Mouse (Mus musculus): ENCODE results near the gene Fgf2. TPM values are rescaled to one million over a fixed set of nuclear protein-coding genes. Genes with fewer than 3 reads are reported as not detected.

Fgf2 gene
- 1 to 10 TPM; 5.5 to 8.1 (median 6.7) TPM for total RNA-seq (2022)

- peak; percentile 19 to 35 for DNase-seq (ENCODE audit: low spot score in 2 of 2)
Observed at GRCm38 (mm10) chr3:37348221-37349165, at the start of gene Fgf2. Gene Fgf2 (plus strand): TSS chr3:37348346.

- DNase-seq (ENCODE audit: low spot score in 2 of 2), result no peak
Observed at GRCm38 (mm10) chr3:37299470-37299869, 48.7 kb upstream of the Fgf2 start.

- peak in 1 of 2 experiments; percentile 9 for DNase-seq (ENCODE audit: low spot score in 2 of 2)
Observed at GRCm38 (mm10) chr3:37302685-37303084, 45.5 kb upstream of the Fgf2 start.

GRCm38 (mm10) chr3:37303392-37304139, 44.6 kb upstream of the Fgf2 start:
- no peak for DNase-seq (ENCODE audit: low spot score in 2 of 2)

GRCm38 (mm10) chr3:37311897-37312369, 36.2 kb upstream of the Fgf2 start:
- DNase-seq (ENCODE audit: low spot score in 2 of 2), result no peak

GRCm38 (mm10) chr3:37312370-37312941, 35.7 kb upstream of the Fgf2 start, which contains the start of the genes Bbs12 and Cetn4:
Gene Bbs12 (plus strand): TSS chr3:37312554.
Gene Cetn4 (minus strand): TSS chr3:37312708.
- DNase-seq (ENCODE audit: low spot score in 2 of 2), result peak; percentile 89 to 99

- DNase-seq (ENCODE audit: low spot score in 2 of 2), result peak in 1 of 2 experiments; percentile 57
Observed at GRCm38 (mm10) chr3:37313371-37313770, 34.8 kb upstream of the Fgf2 start.

DNA sequence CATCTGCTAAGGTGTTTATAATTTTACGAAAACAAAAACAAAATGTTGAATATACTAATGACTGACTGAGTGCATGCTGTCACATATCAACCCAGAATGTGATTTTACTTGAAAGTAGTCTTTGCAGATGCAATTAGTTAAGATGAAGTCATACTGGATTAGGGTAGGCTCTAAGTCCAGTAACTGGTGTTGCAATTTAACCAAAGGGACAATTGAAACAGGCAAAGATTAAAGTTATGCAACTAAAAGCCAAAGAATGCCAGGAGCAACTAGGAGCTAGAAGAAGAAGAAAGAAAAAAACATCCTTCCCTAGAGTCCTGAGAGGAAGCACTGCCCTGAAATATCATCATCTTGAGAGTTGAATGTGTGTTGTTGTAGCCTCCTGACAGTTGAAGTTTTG, 31.9 kb upstream of the Fgf2 start:
- no peak for DNase-seq (ENCODE audit: low spot score in 2 of 2)

DNA sequence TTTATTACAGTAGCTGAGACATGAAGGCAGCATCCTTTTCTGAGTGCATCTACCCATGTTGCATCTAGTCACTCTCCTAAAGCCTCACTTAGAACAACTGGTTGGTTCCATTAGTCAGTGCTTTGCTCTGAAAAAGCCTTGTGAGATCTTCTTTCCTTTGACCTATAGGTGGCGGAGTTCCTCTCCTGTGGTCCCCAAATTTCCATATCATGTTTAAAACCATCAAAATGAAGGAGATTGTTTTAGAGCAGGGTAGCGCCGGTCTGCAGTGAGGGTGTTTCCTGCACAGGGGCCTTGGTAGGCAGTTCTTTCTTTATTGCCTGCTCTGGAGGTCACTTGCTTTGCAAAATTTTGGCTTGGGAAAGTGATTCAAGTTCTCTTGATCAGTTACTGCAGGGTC, 23.8 kb upstream of the Fgf2 start:
- DNase-seq (ENCODE audit: low spot score in 2 of 2), result no peak

- DNase-seq (ENCODE audit: low spot score in 2 of 2), result no peak
Observed at GRCm38 (mm10) chr3:37325317-37326112, 22.6 kb upstream of the Fgf2 start.

DNA sequence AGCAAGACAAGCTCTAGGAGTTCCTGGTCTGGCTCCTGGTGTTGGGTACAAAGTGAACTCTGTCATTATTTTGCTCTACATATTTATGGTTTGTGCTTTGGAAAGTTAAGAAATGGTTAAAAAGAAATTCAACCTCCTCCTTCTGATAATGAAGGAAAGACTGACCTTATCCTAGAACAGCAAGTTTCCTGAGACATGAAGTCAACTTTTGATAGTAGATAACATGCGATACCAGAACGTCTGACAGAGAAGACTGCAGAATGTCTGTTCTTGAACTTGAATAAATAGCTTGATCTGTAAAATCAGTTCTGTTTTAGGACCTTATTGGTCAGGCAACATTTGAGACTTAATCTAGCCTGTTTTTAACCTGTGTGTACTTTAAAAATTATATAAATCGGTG, 21.5 kb upstream of the Fgf2 start:
- DNase-seq (ENCODE audit: low spot score in 2 of 2), result no peak

- no peak for DNase-seq (ENCODE audit: low spot score in 2 of 2)
Observed at GRCm38 (mm10) chr3:37328489-37328888, 19.7 kb upstream of the Fgf2 start.

- no peak for DNase-seq (ENCODE audit: low spot score in 2 of 2)
Observed at GRCm38 (mm10) chr3:37329963-37330362, 18.2 kb upstream of the Fgf2 start.

- DNase-seq (ENCODE audit: low spot score in 2 of 2), result no peak
Observed at GRCm38 (mm10) chr3:37331999-37332449, 16.1 kb upstream of the Fgf2 start.

- no peak for DNase-seq (ENCODE audit: low spot score in 2 of 2)
Observed at GRCm38 (mm10) chr3:37334053-37334452, 14.1 kb upstream of the Fgf2 start.

GRCm38 (mm10) chr3:37341110-37341509, 7.0 kb upstream of the Fgf2 start:
- DNase-seq (ENCODE audit: low spot score in 2 of 2), result no peak

GRCm38 (mm10) chr3:37342811-37343210, 5.3 kb upstream of the Fgf2 start:
- no peak for DNase-seq (ENCODE audit: low spot score in 2 of 2)

DNA sequence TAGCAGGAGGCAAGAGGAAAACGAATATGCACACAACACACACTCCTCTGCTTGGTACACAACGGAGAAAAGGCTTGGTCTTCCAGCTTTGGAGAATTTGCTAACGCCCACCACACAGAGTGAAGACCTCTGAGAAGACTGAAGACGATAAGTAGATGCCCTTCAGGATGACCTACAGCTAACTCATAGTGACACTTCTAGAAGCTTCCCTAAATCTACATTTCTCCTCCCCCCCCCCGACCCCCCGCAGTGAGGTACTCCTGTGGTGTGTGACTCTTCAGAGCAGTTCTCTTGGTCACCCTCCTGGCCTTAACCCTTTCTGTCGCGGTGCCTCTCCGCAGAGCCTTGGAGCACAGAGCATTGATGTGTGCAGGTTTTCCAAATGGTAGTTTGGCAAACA, 475 bp upstream of the Fgf2 start:
- no peak for DNase-seq (ENCODE audit: low spot score in 2 of 2)

DNA sequence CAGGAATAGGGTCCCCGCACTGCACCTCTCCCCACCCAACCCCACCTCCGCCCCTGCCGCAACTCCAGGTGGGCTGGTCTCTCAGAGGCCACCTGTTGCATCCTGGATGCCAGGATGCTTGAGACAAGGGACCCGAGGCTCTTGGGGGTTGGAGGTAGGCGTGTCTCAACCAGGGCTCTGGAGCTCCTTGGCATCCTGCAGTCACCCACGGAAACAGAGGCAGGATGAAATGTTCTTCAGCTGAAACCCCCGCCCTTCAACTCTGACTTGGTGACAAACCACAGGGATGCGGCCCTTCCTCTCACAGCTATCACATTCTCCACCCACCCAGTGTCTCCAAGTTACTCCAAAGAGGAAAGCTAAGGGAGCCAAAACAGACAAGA, 1.0 kb downstream of the Fgf2 start:
- DNase-seq (ENCODE audit: low spot score in 2 of 2), result no peak

DNA sequence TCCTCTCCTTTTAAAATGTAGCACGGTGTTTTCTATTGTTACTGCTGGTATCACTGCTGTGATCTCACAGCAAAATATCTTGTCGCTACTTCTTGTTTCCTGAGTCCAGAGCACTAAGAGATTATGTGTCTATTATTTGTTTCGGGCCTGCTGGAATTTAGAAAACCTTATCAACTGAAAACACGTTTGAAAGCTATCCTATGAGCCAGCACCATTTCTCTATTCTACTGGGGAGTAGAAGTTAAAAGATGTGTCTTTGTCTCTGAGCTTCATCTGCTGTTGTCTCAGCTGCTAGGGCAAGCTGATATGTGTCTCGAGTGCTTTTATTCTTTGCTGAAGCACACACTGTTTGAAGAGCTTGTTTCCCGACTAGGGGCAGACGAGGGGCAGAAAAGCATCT, 2.2 kb downstream of the Fgf2 start:
- DNase-seq (ENCODE audit: low spot score in 2 of 2), result no peak

DNA sequence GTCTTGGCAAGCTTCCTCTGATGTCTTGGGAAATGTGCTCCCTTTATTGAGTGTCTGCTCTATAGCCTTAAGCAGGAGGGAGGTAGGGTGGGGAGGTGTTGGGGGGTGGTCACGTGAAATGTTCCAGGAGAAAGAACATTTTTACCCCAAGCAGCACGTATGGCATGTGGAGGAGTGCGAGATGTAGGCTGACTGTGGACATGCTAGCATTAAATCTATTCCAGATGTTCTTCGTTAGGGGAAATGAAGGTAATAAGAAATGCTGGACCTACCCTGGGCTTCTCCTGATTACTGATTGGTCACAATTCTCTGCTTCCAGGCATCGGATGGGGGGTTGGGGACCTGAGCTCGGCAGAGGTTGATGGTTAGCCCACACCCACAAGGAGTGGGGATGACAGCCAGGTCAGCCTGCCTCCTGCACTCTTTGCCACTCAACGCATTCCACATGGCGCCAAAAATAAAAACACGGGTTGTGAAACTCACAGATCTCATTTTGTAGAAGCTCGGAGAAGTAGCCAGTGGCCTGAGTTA, 5.9 kb downstream of the Fgf2 start:
- DNase-seq (ENCODE audit: low spot score in 2 of 2), result no peak

Measured in left cerebral cortex, adult 8-10 months (tissue).